Mouse (Mus musculus): ENCODE data around the gene Phf20.

- TF ChIP-seq POLR2A (IDR thresholded peaks at IDR 0.05; ENCODE audit: borderline replicate concordance, low read depth, low read length) (no peak), CTCF (IDR thresholded peaks at IDR 0.05; ENCODE audit: low read depth, low read length) (no peak)
Measured at GRCm38 (mm10) chr2:156272553-156272952, 76.3 kb downstream of the Phf20 start.

Data from bone marrow macrophage, adult 2 months (primary cell).